Mouse (Mus musculus) right cerebral cortex, adult 18-20 months (tissue): ENCODE data around the gene Lair1.

Experiments used
- DNase-seq: peaks from one replicate; pipeline ENCODE4 v3.0.0; 2022; ENCODE audit warnings: mixed read lengths

Lair1 gene

DNA sequence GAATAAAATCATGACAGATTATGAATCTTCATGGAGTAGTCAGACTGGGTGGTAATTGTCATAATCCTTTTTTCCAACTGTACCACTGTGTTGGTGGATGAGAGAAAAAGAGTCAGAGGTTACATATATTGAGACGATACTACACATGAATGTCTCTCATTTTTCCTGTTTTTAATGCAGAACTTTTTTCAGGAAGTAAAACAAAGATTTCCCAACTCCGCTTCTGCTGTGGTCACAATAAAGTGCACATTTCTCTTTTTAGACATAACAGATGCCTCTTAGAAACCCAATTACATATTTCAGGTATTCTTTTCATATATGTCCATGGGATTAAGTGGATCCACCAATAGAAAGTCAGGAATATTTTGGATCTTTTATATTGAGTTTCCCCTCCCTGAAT is 101.0 kb downstream of the Lair1 start:
- DNase-seq, result no peak

DNA sequence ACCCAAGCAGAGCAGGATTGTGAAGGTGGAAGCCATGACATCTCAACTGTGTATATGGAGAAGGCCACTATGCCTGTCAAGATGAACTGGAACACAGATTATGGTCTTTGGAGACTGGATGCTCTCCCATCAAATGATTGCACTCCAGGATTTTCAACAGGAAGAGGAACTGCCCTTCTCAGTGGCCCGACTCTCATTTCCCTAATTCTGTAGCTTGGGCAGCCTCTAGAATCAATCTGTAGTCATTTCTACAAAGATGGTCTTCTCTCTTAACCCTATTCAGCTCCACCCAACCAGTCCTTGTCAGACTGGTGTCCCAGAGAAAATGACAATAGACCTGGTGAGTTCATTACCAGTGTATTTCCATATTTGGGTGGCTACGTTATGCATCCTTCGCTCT is 105.6 kb downstream of the Lair1 start:
- no peak for DNase-seq
